Mouse (Mus musculus) heart, postnatal 25 days (tissue): ENCODE measurements around the gene Olfr1358. TPM values are rescaled to one million over a fixed set of nuclear protein-coding genes. Genes with fewer than 3 reads are reported as not detected.

Source experiments
- DNase-seq: peaks from one replicate; pipeline ENCODE4 v3.0.0; 2022; ENCODE audit warnings: low spot score
- intact Hi-C: fragments of 180-260 bp; cut with DNase I; formaldehyde crosslinking; loops from one replicate; pipeline ENCODE4 v1.15.1; 2025
- microRNA-seq: library from miRNA; unstranded; fragments of <30 nt; microRNA quantifications from one replicate; pipeline ENCODE4 v1.2.0, GENCODE M21; 2022
- total RNA-seq, 2 experiments: library from RNA; stranded (reverse); gene quantifications; 2 replicates each; pipeline ENCODE4 v1.2.3; 2021

The Olfr1358 gene
- total RNA-seq, 2 experiments from 2014 or later: not detected

DNA sequence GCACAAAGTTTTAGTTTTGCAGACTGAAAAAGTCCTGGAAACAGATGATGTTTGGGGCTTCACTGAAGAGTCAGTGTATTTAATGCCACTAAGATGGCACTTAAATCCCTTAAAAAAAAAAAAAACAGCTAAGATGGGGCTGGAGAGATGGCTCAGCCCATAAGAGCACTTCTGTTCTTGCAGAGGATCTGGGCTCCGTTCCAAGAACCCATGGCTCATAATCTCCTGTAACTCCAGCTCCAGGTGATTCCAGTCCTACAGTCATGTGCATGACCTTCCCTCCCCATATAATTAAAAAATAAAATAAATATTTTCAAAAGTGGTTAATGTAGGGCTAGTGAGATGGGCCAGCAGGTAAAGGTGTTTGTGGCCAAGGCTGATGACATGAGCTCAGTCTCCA lies 47.8 kb downstream of the Olfr1358 start:
- intact Hi-C loops: no loop called here
- no peak for DNase-seq

- DNase-seq: no peak
- intact Hi-C loops: no loop called here
Observed at GRCm38 (mm10) chr10:78569191-78569590, 52.0 kb downstream of the Olfr1358 start.

GRCm38 (mm10) chr10:78569686-78570085 lies 52.5 kb downstream of the Olfr1358 start:
- DNase-seq: no peak
- intact Hi-C loops: loop anchor here (5.0 kb wide), 1 partner anchor 107 kb away; the partner anchor contains the start of gene Pdxk

Small RNAs within 50 kb of the gene (microRNA-seq; reads per million reads assigned to microRNA genes)
- gene Gm27541: not detected

Other genes starting within 250 kb of the Olfr1358 start
- gene Agpat3, start 164.9 kb upstream of the Olfr1358 start, total RNA-seq: 100 to 1,000 TPM; 204 to 227 TPM
- 100 to 1,000 TPM in 1 of 2 experiments, 10 to 100 TPM in 1; 92.7 to 102 TPM for gene Rrp1, start 104.4 kb upstream of the Olfr1358 start, total RNA-seq
- 10 to 100 TPM; 23.7 to 28.4 TPM for gene Cstb, start 91.8 kb upstream of the Olfr1358 start, total RNA-seq
- 10 to 100 TPM in 1 of 2 experiments, 1 to 10 TPM in 1; 9.3 to 12.0 TPM for gene Pdxk, start 52.5 kb upstream of the Olfr1358 start, total RNA-seq
- 10 to 100 TPM; 32.9 to 34.9 TPM for gene Ilvbl, start 56.9 kb downstream of the Olfr1358 start, total RNA-seq
- 10 to 100 TPM; 12.8 to 13.7 TPM for gene Syde1, start 74.5 kb downstream of the Olfr1358 start, total RNA-seq
- gene Olfr1357, start 100.6 kb downstream of the Olfr1358 start, total RNA-seq: not detected
- not detected for gene Casp14, start 200.9 kb downstream of the Olfr1358 start, total RNA-seq
- gene Ccdc105, start 235.6 kb downstream of the Olfr1358 start, total RNA-seq: not detected